Mouse (Mus musculus) lung, postnatal 14 days (tissue): ENCODE data around the gene Pknox1.

Experiments used
- DNase-seq: peaks from one replicate; pipeline ENCODE4 v3.0.0; 2021

Pknox1 gene

GRCm38 (mm10) chr17:31655366-31655765 lies 90.8 kb downstream of the Pknox1 start:
- DNase-seq: no peak

DNA sequence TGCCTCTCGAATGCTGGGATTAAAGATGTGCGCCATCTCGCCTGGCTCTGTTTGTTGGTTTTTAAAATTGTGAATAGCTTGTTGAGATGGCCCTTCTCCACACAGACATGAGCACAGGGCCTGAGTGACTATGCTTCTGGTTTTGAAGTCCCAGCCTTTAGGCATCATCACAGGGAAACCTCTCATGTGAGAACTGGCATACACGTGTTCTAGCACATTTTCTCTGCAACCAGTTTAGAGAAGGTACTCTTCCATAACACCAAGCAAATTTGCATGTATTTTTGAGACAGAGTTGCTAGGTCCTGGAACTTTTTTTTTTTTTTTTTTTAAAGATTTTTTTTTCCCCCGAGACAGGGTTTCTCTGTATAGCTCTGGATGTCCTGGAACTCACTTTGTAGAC lies 92.1 kb downstream of the Pknox1 start:
- no peak for DNase-seq
